Mouse (Mus musculus) embryo, embryonic 11 days (tissue): ENCODE data around the gene Cks1b.

Experiments
- DNase-seq: peaks from one replicate; pipeline ENCODE4 v3.0.0-alpha.2; 2015

Cks1b gene

DNA sequence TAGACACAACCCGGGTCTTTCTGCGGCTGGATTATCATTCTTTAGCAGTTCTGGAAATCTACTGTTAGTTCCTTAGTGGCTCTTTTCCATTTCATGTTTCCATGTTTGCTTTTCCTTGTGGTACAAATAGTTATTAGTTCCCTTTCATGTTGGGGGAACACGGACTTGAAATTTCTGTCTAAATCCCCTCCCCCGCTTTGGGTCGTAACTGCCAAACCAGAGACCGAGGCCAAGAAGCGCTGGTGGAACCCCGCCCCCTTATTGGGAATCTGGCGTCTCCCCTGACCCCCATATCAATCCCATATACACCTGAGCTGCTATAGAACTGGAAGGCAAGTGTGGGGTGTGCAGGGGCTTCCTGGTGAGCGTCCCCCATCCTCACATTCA is 22.8 kb downstream of the Cks1b start:
- DNase-seq: no peak

DNA sequence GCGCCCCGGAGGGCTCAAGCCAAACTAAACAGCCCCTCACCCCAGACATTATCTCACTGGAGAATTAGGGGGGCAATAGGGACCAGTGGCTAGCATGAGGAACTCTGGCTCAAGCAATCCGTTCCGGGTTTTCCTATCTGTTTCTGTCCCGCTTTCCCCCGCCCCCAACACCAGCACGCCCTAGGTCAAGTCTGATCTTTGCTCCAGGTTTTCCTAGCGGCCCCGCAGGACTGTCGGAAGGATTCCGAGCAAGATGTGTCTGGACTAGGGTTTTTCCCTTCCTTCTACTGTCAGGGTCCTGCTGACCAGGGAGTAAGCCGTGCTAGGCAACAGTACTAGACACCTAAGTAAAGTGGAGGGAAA is 23.3 kb downstream of the Cks1b start:
- peak; percentile 93 for DNase-seq

DNA sequence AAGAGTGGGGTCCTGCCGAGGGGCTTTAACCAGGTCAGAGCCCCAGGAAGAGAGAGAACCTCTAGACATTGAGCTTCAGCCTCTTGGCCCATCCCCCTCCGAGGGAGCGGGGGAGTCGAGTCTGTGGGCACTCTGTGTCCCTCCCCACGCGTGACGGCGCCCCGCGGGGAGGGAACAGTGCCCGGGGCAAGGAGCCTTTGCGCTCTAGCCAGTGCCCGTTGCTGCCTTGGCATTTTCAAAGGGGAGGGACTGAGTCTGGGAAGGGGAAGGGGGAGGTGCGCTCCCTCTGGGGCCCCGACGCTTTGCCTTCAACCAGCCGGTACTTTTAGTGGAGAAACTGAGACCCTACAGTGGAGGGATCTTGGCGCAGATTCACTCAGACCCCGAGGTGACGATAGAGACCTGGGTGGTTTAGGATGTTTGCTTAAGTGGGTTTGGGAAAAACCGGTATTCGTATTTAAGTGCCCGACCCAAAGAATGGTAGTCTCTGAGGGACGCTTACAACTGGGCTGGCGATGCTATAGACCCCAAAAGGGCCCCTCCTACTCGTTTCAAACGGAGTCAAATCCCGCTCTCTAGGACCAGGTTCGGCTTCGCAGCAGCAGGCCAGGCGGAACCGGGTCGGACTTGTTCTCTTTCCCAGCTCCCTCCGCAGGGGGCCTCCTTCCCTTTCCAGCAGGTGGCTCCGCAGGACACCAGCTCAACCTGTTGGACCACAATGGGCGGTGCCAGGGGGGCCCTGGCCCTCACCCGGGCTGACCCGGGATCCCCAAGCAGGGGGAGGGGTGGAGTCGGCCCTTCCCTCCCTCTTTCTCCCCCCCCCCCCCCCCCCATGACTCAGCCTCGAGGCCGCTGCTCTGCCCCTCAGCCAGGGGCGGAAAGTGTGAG is 23.9 kb downstream of the Cks1b start, which contains the start of gene Zbtb7b:
Gene Zbtb7b (minus strand): TSS at position 771 of the 888 bp plus-strand sequence.
- DNase-seq: peak; percentile 80

DNA sequence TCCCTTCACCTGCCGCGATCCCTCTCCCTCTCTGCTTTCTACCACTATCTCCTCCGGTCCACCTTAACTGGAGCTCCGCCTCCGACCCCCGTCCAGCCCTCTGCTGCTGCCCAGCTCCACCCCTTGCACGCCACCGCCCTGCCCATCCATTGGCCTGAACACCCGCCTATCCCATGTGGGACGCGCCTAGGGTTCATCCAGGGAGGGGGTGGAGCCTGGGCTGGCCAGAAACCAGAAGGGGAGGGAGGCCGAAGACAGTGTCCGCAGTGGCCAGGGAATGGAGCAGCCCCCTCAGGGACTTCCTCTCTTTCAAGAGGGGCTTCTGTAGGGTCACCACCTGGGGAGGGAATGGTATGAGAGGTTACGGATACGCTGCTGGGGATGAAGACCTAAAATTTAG is 24.6 kb downstream of the Cks1b start:
- DNase-seq: peak; percentile 97

DNA sequence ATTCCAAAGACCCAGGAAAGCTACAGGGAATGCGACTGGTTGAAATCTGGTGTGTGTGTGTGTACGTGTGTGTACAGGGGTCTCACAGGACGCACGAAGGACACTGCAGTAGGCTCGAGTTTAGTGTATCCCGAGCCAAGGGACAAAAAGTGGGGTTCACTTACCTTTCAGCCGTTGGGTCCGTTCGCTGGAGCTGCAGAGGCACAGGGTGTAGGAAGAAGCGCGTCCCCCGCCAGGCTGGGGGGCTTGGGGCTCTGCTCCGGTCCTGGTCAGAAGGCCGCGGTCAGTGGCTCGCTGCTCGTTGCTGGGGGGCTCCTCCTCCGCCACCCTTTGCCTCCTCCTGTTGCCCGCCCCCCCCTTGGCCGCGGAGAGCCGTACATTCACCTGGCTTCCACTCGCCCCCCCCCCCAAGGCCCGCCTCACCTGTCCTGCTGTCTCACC is 25.3 kb downstream of the Cks1b start:
- peak; percentile 18 for DNase-seq

DNA sequence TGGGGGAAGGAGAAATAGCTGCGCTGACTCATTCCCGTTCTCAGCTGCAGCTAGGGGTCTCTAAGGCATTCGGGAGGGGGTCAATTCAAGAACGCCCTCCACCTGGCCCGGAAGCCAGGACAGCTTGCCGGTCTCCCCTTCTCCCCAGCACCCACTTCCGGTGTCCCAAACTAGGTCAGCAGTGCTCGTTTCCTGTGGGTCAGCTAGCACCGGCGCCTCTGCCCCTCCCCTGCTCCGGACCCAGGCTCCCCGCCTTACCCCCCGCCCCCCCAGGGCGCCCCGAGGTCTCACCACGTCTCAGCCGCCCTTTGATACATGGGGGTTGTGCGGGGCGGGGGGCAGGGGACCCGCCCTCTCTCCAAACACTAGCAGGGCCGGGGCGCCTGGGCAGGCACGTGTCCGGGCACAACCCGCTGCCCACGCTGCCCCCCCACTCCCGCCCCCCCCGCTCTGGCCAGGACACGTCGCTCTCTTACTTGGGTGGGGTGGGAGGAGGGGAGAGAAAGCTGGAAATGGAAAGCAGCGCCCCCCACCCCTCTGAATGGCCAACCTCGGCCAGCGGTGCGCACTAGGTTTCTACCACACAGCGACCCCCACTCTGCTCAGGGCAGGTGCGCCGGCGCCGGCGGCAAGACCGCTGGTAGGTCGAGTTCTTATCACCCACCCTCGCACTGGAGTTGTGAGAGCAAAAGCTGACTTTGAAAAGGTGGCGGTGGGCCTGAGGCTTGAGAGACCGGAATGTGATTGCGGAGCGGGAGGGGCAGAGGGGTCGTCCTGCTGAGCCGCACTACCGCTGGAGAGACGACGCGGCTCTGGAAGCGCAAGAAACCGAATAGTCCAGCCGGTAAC is 26.3 kb downstream of the Cks1b start:
- DNase-seq: peak; percentile 69

DNA sequence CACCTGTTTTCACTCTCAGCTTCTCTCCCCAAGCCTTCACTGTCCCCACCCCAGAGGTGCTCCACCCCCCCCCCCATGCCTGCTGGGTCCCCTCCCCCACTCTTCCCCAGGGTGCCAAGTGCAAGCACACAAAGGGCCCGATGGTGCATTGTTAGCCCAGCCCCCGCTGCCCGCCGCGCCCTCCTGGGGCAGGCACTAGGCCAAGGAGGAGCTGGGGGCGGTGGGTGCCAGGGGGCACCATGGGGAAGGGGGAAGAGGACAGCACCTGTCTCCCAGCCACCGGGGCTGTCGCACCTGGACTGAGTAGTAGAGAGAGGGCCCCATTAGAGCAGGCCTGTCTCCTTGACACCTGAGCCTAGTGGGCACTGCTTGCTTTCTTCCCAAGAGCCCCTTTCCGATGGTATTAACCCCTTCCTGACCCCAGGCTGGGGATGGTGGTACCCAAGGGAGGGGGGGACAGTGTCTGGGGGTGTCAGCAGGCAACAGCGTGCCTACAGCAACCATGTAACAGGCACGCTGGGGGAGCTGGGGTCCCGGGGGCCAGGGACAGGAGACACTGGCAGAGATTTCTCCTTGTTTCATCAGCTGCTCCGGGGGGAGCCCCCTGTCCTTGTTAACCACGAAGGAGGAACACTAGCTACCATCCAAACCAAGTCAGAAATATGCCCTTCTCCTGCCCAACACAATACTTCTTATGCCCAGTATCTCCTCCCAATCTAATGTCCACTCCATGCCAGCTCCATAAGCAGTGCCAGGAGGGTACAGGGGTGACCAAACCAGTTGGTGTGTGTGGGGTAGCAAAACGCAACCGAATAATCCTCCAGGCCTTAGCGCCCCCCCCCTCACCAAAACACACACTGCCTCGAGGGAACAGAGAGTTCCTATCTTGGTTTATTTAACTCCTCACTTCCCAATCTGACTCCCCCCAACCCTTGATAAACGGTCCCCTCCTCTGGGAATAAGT is 27.2 kb downstream of the Cks1b start:
- DNase-seq: no peak

DNA sequence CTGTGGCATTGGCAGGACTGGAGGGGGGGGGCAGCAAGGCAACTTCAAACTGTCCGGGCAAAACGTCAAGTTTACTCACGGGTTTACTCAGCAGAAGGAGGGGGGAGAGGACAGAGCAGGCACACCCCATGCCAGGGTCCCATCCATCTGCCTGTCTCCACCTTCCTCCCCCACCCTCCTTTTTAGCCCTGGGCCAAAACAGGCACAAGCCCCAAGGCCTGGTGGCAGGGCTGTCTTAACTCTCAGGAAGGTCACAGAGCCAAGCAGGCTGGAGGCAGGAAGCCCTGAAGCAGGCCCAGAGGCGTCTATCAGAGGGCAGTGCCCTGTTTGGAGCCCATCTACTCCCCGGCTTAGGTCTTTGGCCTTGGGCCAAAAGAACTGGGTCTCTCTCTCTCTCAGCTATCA is 28.1 kb downstream of the Cks1b start:
- no peak for DNase-seq

DNA sequence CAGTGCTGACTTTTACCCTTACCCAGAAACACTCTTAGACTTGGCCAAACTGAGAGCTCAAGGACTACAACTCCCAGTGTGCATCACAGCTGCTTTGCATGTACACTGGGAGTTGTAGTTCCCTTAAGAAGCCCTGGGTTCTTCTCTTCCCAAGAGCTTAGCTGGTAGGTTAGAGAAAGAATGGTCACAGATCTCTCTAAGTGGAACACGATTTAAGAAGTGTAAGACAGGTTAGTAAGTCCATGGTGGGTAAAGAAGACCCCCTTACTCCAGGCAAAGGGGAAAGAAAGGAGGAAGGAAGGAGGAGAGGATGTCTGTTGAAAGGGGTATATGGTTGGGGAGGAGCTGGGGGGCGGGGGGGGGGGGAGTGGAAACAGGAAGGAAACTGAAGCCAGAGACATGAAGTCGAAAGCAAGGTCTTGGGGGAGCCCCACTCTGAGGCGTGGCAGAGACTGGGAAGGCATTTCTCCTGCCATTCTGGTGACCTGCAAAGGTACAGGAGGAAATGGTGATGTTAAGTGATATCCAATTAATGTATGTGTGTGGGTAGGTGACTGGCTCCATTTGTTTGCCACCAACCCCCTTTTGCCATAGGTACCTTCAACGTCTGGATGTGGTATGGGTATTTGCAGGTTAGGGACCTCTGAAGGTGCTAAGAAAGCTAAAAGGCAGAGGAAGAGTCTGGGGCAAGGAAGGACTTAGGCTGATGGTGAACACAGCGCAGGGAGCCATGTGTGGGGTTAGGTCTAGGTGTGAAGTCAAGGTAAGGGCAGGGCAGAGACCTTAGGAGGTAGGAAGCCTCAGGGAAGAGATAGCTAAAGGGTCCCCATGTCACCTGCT is 29.1 kb downstream of the Cks1b start:
- DNase-seq: peak; percentile 63

DNA sequence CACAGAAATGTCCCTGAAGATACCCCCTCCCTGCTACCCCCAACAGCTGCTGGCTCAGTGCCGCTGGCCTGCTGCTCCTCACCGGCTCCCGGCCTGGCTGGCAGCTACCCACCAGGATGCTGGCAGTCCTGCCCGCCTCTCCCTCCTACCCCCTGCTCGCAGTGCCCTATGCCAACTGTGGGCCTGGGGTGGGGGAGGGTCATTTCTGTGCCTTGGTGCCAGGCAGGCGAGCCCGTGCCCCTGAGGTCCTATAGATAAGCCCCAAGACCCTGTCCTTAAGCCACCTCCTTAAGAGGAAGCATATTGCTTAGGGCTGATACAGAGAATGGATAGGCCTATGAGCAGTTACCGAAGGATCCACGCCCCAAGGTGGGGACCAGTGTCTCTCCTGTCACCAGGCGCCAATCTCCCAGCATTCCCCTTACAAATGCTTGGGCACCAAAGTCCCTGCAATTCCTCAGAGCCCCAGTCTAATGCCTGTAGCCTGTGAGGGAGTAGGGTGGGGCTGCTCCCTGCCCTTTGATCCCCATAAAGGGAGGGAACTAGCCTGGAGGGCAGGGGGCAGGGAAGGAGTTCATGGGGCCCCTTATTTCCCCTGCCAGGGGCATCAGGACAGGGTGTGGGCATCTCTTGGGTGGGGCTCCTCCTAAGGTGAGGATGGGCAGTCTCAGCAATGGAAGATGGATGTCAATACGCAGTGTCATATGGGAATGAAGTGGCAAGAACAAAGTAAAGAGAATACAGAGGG is 29.9 kb downstream of the Cks1b start:
- no peak for DNase-seq

DNA sequence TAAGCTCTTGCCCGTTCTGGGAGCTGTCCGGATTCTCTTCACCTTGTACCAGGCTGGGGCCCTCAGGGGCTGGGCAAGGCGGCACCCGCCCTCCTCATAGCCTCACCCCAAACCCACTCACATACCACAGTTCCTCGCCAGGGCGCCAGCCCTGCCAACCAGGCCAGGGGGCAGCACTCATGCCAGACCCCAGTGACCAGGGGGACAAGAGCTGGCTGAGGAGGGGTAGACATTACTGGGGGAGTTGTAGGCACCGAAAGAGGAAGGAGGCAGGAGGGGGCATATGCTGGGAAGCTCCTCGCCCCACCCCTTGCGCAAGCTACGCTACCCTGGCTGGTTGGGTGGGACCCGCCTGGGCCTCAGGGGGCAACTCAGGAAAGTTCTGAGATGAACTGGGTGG is 30.6 kb downstream of the Cks1b start:
- DNase-seq: no peak

DNA sequence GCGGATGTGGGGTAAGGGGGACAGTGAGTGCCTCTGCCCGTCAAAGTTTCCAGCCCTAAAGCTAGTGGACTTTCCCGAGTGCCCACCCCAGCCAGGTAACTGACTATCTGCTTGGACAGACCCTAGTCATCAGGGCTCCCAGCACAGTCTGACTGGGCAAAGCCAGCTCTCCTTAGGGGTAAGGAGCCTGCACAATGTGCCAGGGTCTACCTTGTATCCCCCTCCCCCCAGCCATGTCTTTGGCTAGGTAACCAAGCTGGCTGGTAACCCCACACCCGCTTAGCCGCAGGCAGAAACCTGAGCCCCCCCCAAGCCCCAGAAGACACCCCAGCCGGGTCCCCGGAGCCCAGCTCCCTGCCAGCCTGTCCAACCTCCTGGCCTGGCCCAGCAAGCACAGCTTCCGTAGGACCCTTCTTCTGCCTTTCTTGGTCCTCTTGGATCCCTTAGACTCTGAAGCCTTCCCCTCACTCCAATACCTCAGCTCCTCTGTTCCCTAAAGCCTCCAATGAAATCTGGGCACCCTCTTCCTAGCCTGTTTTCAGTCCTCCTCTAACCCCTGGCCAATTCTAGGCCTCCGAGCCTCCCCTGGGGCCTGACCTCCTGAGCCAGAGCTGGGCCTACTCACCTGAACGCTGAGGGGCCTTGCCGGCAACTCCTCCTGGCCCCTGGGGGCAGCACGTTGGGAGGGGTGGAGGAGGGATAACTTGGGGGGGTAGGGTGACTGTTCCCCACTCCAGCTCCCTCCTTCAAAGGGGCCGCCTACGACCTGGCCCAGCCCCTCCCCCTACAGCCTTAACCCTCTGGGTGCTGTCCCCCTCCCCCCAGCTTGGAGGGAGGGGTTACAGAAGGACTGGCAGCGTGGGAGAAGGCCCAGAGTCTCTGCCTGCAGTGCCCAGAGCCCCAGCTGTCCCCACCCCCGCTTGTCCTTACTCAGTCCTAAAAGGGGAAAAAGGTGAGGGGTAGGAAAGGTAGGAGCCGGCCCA is 31.5 kb downstream of the Cks1b start:
- DNase-seq: no peak

DNA sequence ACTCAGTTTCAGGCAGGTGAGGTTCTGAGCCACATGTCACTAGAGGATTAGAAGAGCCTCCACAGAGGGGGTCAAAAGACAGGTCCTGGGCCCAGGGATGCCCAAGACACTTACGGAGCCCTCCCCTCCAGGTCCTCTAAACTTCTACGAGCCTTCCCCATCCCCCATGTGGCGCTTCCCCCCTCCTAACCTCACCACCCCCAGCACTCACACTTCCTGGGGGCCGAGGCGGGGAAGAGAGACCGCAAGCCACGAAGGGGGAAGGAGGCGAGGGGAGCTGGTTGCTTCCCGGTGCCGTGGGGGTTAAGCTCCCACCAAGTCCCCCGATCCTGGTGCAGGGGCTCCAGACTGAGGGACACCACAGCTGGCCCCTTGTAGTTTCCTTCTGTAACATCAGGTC is 32.7 kb downstream of the Cks1b start:
- no peak for DNase-seq

DNA sequence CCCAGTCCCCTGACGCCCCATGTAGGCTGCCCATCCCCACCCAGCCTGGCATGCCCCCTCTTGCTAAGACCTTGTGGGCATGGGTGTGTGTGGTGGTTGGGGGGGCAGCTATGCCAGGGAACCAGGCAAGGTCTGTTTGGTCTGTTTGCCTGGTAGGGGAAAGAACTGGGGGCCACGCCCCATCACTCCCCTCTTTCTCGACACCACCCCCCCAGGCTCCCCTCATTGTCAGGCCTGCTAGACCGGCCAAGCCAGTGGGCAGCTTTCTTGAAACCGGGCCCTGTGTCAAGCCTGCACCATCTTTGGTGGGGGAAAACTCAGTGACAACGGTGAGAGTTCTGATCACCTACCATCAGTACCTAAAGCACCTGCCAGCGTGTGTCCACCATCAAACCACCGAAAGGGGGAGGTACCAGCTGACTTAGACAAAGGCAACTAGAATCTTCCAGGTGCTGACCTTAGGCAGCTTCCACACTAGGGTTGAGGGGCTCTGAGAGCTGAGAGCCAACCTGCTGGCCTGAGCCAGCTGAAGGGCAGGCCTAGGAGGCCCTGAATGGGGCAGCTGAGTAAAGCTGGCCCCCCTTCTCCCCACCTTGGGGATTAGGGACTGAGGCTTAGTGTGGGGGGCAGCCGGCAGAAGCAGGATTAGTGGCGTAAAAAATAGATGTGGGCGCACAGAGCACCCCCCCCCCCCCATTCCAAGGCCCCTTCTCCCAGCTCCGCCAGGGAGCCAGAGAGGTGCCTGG is 33.7 kb downstream of the Cks1b start:
- DNase-seq: no peak

DNA sequence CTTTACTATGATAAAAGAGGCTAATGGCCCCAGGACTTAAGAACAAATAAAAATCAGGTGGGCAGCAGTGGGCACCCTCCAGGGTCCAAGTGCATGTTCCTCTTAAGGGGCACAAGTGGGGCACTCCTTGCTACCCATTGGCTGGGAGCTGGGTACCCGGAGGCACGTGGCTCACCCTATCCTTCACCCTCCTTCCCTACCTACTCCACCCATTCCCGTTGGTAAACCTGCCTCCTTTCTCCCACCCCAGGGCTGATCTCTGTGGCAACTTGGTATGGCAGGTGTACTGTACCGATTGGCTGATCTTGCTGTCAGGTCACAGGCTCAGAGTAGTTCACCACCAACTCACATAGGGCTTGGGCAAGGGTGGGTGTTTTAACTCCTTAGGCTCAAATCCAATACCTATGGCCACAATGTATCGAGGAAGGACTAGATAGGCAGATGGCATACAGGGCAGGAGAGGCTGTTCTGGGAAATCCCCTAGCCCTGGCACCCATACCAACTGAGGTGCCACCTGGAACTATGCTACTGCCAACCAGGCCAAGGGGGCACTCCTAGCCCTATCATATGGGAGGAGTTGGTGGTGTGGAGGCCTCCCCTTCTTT is 34.4 kb downstream of the Cks1b start:
- DNase-seq: no peak

DNA sequence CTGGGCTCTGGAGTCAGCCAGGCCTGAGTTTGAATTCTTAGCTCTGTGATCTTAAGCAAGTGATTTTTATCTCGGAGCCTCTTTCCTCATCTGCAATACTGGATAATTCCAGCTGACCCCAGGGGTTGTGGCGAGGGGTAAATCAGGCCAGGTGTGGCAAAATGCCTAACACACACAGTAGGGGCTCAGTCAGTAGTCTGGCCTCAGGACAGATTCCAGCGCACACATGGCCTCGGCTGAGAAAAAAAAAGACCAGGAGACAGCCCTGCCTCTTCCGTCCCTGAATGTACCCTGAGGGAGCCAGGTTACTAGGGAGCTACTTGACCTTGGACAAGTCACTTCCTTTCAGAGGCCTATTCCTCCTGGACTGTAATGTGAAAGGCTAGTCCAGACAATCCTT is 35.2 kb downstream of the Cks1b start:
- no peak for DNase-seq

DNA sequence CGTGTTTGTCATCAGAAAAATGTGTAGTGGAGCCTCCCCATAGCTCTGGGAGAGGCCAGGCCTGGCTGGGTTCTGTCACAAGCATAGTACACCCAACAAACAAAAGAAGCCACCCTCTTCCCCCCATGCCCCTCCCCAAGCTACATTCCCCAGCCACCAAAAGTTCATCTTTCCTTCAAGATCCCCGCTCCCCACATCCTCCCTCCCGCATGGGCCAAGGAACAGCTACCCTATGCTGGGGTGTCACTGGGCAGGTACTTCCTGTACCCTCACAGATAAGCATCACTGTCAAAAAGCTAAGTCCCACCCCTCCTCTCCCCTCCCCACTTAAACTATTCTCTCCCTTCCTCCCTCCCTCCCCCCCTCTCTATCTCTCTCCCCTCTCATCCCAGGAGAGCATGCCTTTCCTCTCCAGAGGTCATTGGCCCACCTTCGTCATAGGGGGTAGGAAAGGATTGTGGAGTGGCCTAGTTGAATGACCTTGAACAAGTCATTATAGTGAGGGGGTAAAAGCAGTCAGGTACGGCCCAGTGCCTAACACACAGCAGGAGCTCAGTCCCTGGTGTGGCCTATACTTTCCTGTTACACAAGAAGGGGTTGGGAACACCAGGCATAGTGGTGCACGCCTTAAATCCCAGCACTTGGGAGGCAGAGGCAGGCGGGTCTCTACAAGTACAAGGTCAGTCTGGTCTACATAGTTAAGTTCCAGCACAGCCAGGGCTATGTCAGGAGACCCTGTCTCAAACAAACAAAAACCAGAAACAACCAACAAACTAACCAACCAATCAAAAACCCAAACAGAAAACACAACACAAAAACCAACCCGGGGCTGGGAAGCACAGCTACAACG is 35.9 kb downstream of the Cks1b start:
- DNase-seq: no peak

DNA sequence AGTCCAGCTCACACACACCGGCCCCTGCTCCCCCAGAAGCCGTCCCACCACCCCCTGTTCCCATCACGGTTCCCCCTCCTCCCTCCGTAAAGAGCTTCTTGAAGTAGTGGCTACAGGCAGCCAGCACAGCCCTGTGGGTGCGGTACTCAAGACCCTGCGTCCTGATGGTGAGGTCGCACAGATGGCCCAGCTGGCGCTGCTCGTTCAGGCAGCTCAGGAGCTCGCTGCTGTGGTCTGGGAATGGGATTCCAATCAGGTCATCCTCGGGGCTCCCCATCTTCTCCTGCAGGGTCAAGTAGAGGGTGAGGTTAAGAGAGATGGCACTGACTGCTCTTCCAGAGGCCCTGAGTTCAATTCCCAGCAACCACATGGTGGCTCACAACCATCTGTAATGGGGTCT is 37.0 kb downstream of the Cks1b start:
- DNase-seq: no peak
